Comparison of ENCODE assay signal across 27 mouse cellular contexts in genomic region chr1:174892471-174892870, GRCm38 (mm10). TPM values are rescaled to one million over a fixed set of nuclear protein-coding genes. Genes with fewer than 3 reads are reported as not detected.
DNase-seq lines count a peak whose midpoint lies in the region; ATAC-seq lines count a peak whose summit lies in the region.
"Had no signal": no experiment of that assay in that cellular context is flagged by ENCODE, and none has a peak within 500 bp of the region (broad histone marks: within the 10 kb centered on the region; RNA-seq: fewer than 3 reads in every experiment).

No protein-coding gene starts in this region.

- H3K27me3 ChIP-seq in intestine, embryonic 16.5 days (replicated peaks; ENCODE audit: control insufficient read depth, insufficient read depth, low read length), result no peaks in the 10 kb centered on the region
- H3K27me3 ChIP-seq: embryonic facial prominence, embryonic 13.5 days; embryonic facial prominence, embryonic 15.5 days; forebrain, embryonic 12.5 days; Patski had no signal

- H3K9me3 ChIP-seq in intestine, embryonic 16.5 days (ENCODE audit: control insufficient read depth, low read length), result no peaks in the 10 kb centered on the region
- H3K9me3 ChIP-seq: embryonic facial prominence, embryonic 13.5 days; embryonic facial prominence, embryonic 15.5 days; forebrain, embryonic 10.5 days; forebrain, embryonic 12.5 days had no signal

- no peaks in the 10 kb centered on the region for H3K4me1 ChIP-seq in intestine, embryonic 16.5 days (ENCODE audit: control insufficient read depth, insufficient read depth, low read length)
- H3K4me1 ChIP-seq: embryonic facial prominence, embryonic 15.5 days; forebrain, embryonic 10.5 days; forebrain, embryonic 12.5 days had no signal

- peak; percentile 25 for DNase-seq in heart, adult 11 months
- no peak for DNase-seq in heart, postnatal 4 days
- DNase-seq in gastrocnemius, adult 8-10 months (ENCODE audit: low spot score in 2 of 2), result peak; percentile 31 to 53
- peak; percentile 49 for DNase-seq in gastrocnemius, postnatal 14 days
- DNase-seq in skeletal muscle tissue, adult 2 months (ENCODE audit: low read depth, low spot score), result peak; percentile 77
- DNase-seq in retina, postnatal 1 day, result no peak
- DNase-seq in ovary, adult 18-20 months (ENCODE audit: low spot score), result no peak
- DNase-seq: adrenal gland, adult 8-10 months; adrenal gland, postnatal 14 days; adrenal gland, postnatal 36 days; cerebellum, adult 11-12 months; cerebellum, adult 2 months; cerebellum, adult 9-10 months; cerebellum, postnatal 10 days; cerebellum, postnatal 25 days; embryo, embryonic 11 days had no signal

- intact Hi-C loops in gastrocnemius, postnatal 14 days (cut with DNase I; ENCODE audit: low total_unique reads), result no loop called here

- WGBS in intestine, embryonic 16.5 days, result 87% methylated on average over 7 of the region's 7 CpGs

- no peaks in the 10 kb centered on the region for H3K36me3 ChIP-seq in intestine, embryonic 16.5 days (ENCODE audit: control insufficient read depth, insufficient read depth, low read length)
- H3K36me3 ChIP-seq: embryonic facial prominence, embryonic 13.5 days; embryonic facial prominence, embryonic 15.5 days; forebrain, embryonic 10.5 days; forebrain, embryonic 12.5 days had no signal

- H3K9ac ChIP-seq in intestine, embryonic 16.5 days (ENCODE audit: low read depth, low read length), result no peak overlapping the region
- H3K9ac ChIP-seq: embryonic facial prominence, embryonic 13.5 days; embryonic facial prominence, embryonic 15.5 days; forebrain, embryonic 12.5 days had no signal

- no peak overlapping the region for H3K4me3 ChIP-seq in intestine, embryonic 16.5 days (ENCODE audit: low read length)
- H3K4me3 ChIP-seq: embryonic facial prominence, embryonic 13.5 days; embryonic facial prominence, embryonic 15.5 days; erythroblast, embryonic 14.5 days; forebrain, embryonic 10.5 days; forebrain, embryonic 12.5 days had no signal

- H3K4me2 ChIP-seq in intestine, embryonic 16.5 days (ENCODE audit: low read depth, low read length), result no peak overlapping the region
- H3K4me2 ChIP-seq: embryonic facial prominence, embryonic 13.5 days; embryonic facial prominence, embryonic 15.5 days; forebrain, embryonic 12.5 days had no signal

- ATAC-seq in intestine, embryonic 16.5 days, result no peak
- ATAC-seq: activated CD4-positive, CD25-positive, alpha-beta regulatory T cell, adult 4 months; forebrain, embryonic 14.5 days; forebrain, embryonic 16.5 days; Patski had no signal

- H3K27ac ChIP-seq in intestine, embryonic 16.5 days (ENCODE audit: low read length), result no peak overlapping the region
- H3K27ac ChIP-seq: embryonic facial prominence, embryonic 13.5 days; embryonic facial prominence, embryonic 15.5 days; forebrain, embryonic 10.5 days; forebrain, embryonic 12.5 days had no signal

RNA-seq across cellular contexts. Expression of gene Grem2, which starts 29.1 kb away (rescaled TPM):
- total RNA-seq in heart, postnatal 4 days (2021), result under 1 TPM in 1 of 2 experiments, not detected in 1; 0.11 TPM
- 10 to 100 TPM in 2 of 4 experiments, 1 to 10 TPM in 2; 5.2 to 17.3 (median 9.4) TPM for total RNA-seq in gastrocnemius, adult 8-10 months (2022)
- total RNA-seq in gastrocnemius, postnatal 14 days (2021), result 10 to 100 TPM; 22.6 to 34.6 TPM
- 2.3 and 3.1 TPM in 2 replicates for polyA plus RNA-seq in intestine, embryonic 16.5 days (2015; fragmentation: Nextera tagmentation; extraction: Ambion mirVana)
- total RNA-seq: MEL had no signal
- polyA plus RNA-seq: activated CD4-positive, CD25-positive, alpha-beta regulatory T cell, adult 4 months; erythroblast, embryonic 14.5 days; Patski had no signal

Comparison
In these comparisons a context has a peak if more than half of its experiments do, and no peak if none do; other contexts are left out.
1. DNase-seq: peak in heart, adult 11 months (single experiment), gastrocnemius, adult 8-10 months (2 of 2), gastrocnemius, postnatal 14 days (single experiment) and skeletal muscle tissue, adult 2 months (single experiment); none in heart, postnatal 4 days (single experiment), retina, postnatal 1 day (single experiment) and ovary, adult 18-20 months (single experiment).
2. RNA of gene Grem2, which starts 29.1 kb away (total RNA-seq): 22.6 to 34.6 TPM in gastrocnemius, postnatal 14 days and 5.2 to 17.3 TPM in gastrocnemius, adult 8-10 months; 0.11 TPM in heart, postnatal 4 days; every median in the first group is over 4 times any median in the second.